Mouse (Mus musculus) CH12.LX (cell line): ENCODE measurements at regions not wholly inside any gene's neighbourhood (a gene's known extent, or its start where the extent isn't known, plus 50 kb on each side); places are given as distances from the start of the nearest gene placed in this dataset.

ENCODE experiments used
- DNase-seq: peaks from one replicate; pipeline ENCODE4 v3.0.0-alpha.2; 2013; ENCODE audit errors: extremely low read depth
- H3K27ac ChIP-seq: 2 replicates; pipeline ENCODE4 v1.5.1; 2012; ENCODE audit warnings: low read depth, mild to moderate bottlenecking, control low read depth, moderate library complexity; ENCODE audit not compliant: insufficient read depth
- H3K27me3 ChIP-seq: replicated peaks from 2 replicates; pipeline ENCODE3; 2012; ENCODE audit warnings: inconsistent platforms
- H3K36me3 ChIP-seq, 2 experiments: replicated peaks in 1 of 2; 2 replicates each; pipeline versions ENCODE3 to v1.6.1; 2012; ENCODE audit warnings: inconsistent platforms in 1 of 2, low read length in 1 of 2, mild to moderate bottlenecking in 1 of 2, mixed read lengths in 1 of 2, moderate library complexity in 1 of 2; ENCODE audit not compliant: control insufficient read depth in 1 of 2, insufficient read depth in 1 of 2
- H3K4me1 ChIP-seq, 2 experiments: 2 replicates each; pipeline ENCODE4 v1.6.1; 2012; ENCODE audit warnings: inconsistent platforms in 1 of 2, moderate library complexity in 1 of 2; ENCODE audit not compliant: insufficient read depth in 2 of 2, control insufficient read depth in 1 of 2
- H3K4me2 ChIP-seq: 2 replicates; pipeline ENCODE4 v1.6.1; 2012; ENCODE audit warnings: low read depth, mild to moderate bottlenecking, control low read depth; ENCODE audit not compliant: poor library complexity, insufficient read depth, severe bottlenecking
- H3K4me3 ChIP-seq, 3 experiments: fragments of 150-350 bp in 1 of 3; sonication (generic) in 1 of 3; replicated peaks in 1 of 3; 2 replicates each; pipeline versions ENCODE3 to v1.5.1; 2011 to 2012; ENCODE audit warnings: low read depth in 2 of 3, low read length in 2 of 3, mild to moderate bottlenecking in 2 of 3, moderate library complexity in 2 of 3, control low read depth in 1 of 3, improper control_type of control experiment in 1 of 3, inconsistent platforms in 1 of 3, mixed read lengths in 1 of 3; ENCODE audit not compliant: poor library complexity in 1 of 3
- H3K79me2 ChIP-seq: replicated peaks from 2 replicates; pipeline ENCODE4 v1.6.1; 2012; ENCODE audit warnings: mild to moderate bottlenecking, moderate library complexity; ENCODE audit not compliant: control insufficient read depth, poor library complexity, insufficient read depth, severe bottlenecking; ENCODE audit errors: extremely low read depth
- H3K9ac ChIP-seq: 2 replicates; pipeline ENCODE4 v1.6.1; 2012; ENCODE audit warnings: low read depth, mild to moderate bottlenecking, control low read depth, moderate library complexity; ENCODE audit not compliant: insufficient read depth
- H3K9me3 ChIP-seq: replicated peaks from 2 replicates; pipeline ENCODE3; 2012; ENCODE audit warnings: low read length, inconsistent platforms, mixed read lengths
- BHLHE40 ChIP-seq: IDR thresholded peaks from 2 replicates; pipeline ENCODE4 v1.6.1; 2011; ENCODE audit warnings: mild to moderate bottlenecking, low read depth, low read length, improper control_type of control experiment
- CHD1 ChIP-seq: IDR thresholded peaks from 2 replicates; pipeline ENCODE4 v1.6.1; 2012; ENCODE audit warnings: low read depth, low read length, improper control_type of control experiment, inconsistent platforms
- CHD2 ChIP-seq: IDR thresholded peaks from 2 replicates; pipeline ENCODE4 v1.6.1; 2011; ENCODE audit warnings: low read length, improper control_type of control experiment
- E2F4 ChIP-seq: IDR thresholded peaks from 2 replicates; pipeline ENCODE4 v1.6.1; 2011; ENCODE audit warnings: low read depth, low read length, improper control_type of control experiment; ENCODE audit not compliant: insufficient replicate concordance
- ELF1 ChIP-seq: IDR thresholded peaks from 2 replicates; pipeline ENCODE4 v1.6.1; 2014; ENCODE audit warnings: low read depth, mild to moderate bottlenecking, inconsistent platforms, low read length, improper control_type of control experiment
- ETS1 ChIP-seq: conservative IDR thresholded peaks from 2 replicates; pipeline ENCODE4 v1.6.1; 2012; ENCODE audit warnings: low read depth, mild to moderate bottlenecking, inconsistent platforms, low read length, improper control_type of control experiment, moderate library complexity
- GABPA ChIP-seq: IDR thresholded peaks from 2 replicates; pipeline ENCODE4 v1.6.1; 2012; ENCODE audit warnings: low read depth, low read length, improper control_type of control experiment, inconsistent platforms; ENCODE audit not compliant: insufficient replicate concordance
- JUN ChIP-seq: IDR thresholded peaks from 2 replicates; pipeline ENCODE4 v1.6.1; 2011; ENCODE audit warnings: low read depth, mild to moderate bottlenecking, low read length, improper control_type of control experiment, moderate library complexity; ENCODE audit not compliant: insufficient read depth
- JUND ChIP-seq: conservative IDR thresholded peaks from 2 replicates; pipeline ENCODE4 v1.6.1; 2011; ENCODE audit warnings: low read depth, low read length, improper control_type of control experiment
- KAT2A ChIP-seq: IDR thresholded peaks from 2 replicates; pipeline ENCODE4 v1.6.1; 2012; ENCODE audit warnings: low read length, improper control_type of control experiment, inconsistent platforms; ENCODE audit not compliant: insufficient replicate concordance
- MAFK ChIP-seq: IDR thresholded peaks from 2 replicates; pipeline ENCODE4 v1.6.1; 2011; ENCODE audit warnings: low read length, improper control_type of control experiment; ENCODE audit not compliant: insufficient replicate concordance
- MAX ChIP-seq: IDR thresholded peaks from 2 replicates; pipeline ENCODE4 v1.6.1; 2011; ENCODE audit warnings: low read length, improper control_type of control experiment
- MAZ ChIP-seq: IDR thresholded peaks from 2 replicates; pipeline ENCODE4 v1.6.1; 2012; ENCODE audit warnings: low read depth, mild to moderate bottlenecking, inconsistent platforms, low read length, improper control_type of control experiment, moderate library complexity
- MEF2A ChIP-seq: IDR thresholded peaks from 2 replicates; pipeline ENCODE4 v1.6.1; 2014; ENCODE audit warnings: low read depth, mild to moderate bottlenecking, inconsistent platforms, low read length, improper control_type of control experiment, borderline replicate concordance
- MXI1 ChIP-seq: IDR thresholded peaks from 2 replicates; pipeline ENCODE4 v1.6.1; 2011; ENCODE audit warnings: mild to moderate bottlenecking, low read depth, low read length, improper control_type of control experiment
- MYC ChIP-seq: IDR thresholded peaks from 2 replicates; pipeline ENCODE4 v1.6.1; 2011; ENCODE audit warnings: low read depth, mild to moderate bottlenecking, improper control_type of control experiment, low read length
- NRF1 ChIP-seq: IDR thresholded peaks from 2 replicates; pipeline ENCODE4 v1.6.1; 2014; ENCODE audit warnings: low read depth, mild to moderate bottlenecking, inconsistent platforms, low read length, improper control_type of control experiment, moderate library complexity
- PAX5 ChIP-seq: IDR thresholded peaks from 2 replicates; pipeline ENCODE4 v1.6.1; 2012; ENCODE audit warnings: low read length, inconsistent platforms, mixed read lengths
- POLR2A ChIP-seq: IDR thresholded peaks from 2 replicates; pipeline ENCODE4 v1.6.1; 2011; ENCODE audit warnings: low read depth, mild to moderate bottlenecking, improper control_type of control experiment, low read length
- POLR2AphosphoS2 ChIP-seq: IDR thresholded peaks from 2 replicates; pipeline ENCODE4 v1.6.1; 2011; ENCODE audit warnings: low read depth, low read length, improper control_type of control experiment
- RCOR1 ChIP-seq: conservative IDR thresholded peaks from 2 replicates; pipeline ENCODE4 v1.6.1; 2012; ENCODE audit warnings: low read depth, mild to moderate bottlenecking, inconsistent platforms, low read length, improper control_type of control experiment
- SIN3A ChIP-seq: IDR thresholded peaks from 2 replicates; pipeline ENCODE4 v1.6.1; 2012; ENCODE audit warnings: low read length, improper control_type of control experiment, inconsistent platforms
- SMC3 ChIP-seq: IDR thresholded peaks from 2 replicates; pipeline ENCODE4 v1.6.1; 2011; ENCODE audit warnings: low read depth, low read length, improper control_type of control experiment
- TBP ChIP-seq: conservative IDR thresholded peaks from 2 replicates; pipeline ENCODE4 v1.6.1; 2011; ENCODE audit warnings: low read depth, low read length, improper control_type of control experiment
- TCF12 ChIP-seq: IDR thresholded peaks from 2 replicates; pipeline ENCODE4 v1.6.1; 2014; ENCODE audit warnings: low read depth, mild to moderate bottlenecking, inconsistent platforms, low read length, improper control_type of control experiment
- UBTF ChIP-seq: IDR thresholded peaks from 2 replicates; pipeline ENCODE4 v1.6.1; 2012; ENCODE audit warnings: low read depth, mild to moderate bottlenecking, inconsistent platforms, low read length, improper control_type of control experiment, moderate library complexity
- USF1 ChIP-seq: IDR thresholded peaks from 2 replicates; pipeline ENCODE4 v1.6.1; 2014; ENCODE audit warnings: low read depth, mild to moderate bottlenecking, inconsistent platforms, low read length, improper control_type of control experiment
- USF2 ChIP-seq: conservative IDR thresholded peaks from 2 replicates; pipeline ENCODE4 v1.6.1; 2011; ENCODE audit warnings: low read depth, low read length, improper control_type of control experiment
- ZC3H11A ChIP-seq: IDR thresholded peaks from 2 replicates; pipeline ENCODE4 v1.6.1; 2012; ENCODE audit warnings: low read depth, mild to moderate bottlenecking, inconsistent platforms, low read length, improper control_type of control experiment
- ZKSCAN1 ChIP-seq: IDR thresholded peaks from 2 replicates; pipeline ENCODE4 v1.6.1; 2012; ENCODE audit warnings: low read depth, inconsistent platforms, low read length, improper control_type of control experiment, borderline replicate concordance
- ZMIZ1 ChIP-seq: IDR thresholded peaks from 2 replicates; pipeline ENCODE4 v1.6.1; 2012; ENCODE audit warnings: low read depth, mild to moderate bottlenecking, inconsistent platforms, low read length, improper control_type of control experiment
- dilution Hi-C: fragments of 300-500 bp; cut with MboI; formaldehyde crosslinking; loops from 2 replicates; pipeline ENCODE4 v1.14.3; 2020; ENCODE audit warnings: low sequenced_read_pairs; ENCODE audit not compliant: extremely low pct_unique_long_range_greater_than_20kb, extremely low pct_ligation_motif_present
- in situ Hi-C: fragments of 300-500 bp; cut with MboI; formaldehyde crosslinking; loops from 3 replicates; pipeline ENCODE4 v1.14.3; 2019; ENCODE audit warnings: low sequenced_read_pairs, low pct_ligation_motif_present, low pct_unique_long_range_greater_than_20kb, mixed read lengths

DNA sequence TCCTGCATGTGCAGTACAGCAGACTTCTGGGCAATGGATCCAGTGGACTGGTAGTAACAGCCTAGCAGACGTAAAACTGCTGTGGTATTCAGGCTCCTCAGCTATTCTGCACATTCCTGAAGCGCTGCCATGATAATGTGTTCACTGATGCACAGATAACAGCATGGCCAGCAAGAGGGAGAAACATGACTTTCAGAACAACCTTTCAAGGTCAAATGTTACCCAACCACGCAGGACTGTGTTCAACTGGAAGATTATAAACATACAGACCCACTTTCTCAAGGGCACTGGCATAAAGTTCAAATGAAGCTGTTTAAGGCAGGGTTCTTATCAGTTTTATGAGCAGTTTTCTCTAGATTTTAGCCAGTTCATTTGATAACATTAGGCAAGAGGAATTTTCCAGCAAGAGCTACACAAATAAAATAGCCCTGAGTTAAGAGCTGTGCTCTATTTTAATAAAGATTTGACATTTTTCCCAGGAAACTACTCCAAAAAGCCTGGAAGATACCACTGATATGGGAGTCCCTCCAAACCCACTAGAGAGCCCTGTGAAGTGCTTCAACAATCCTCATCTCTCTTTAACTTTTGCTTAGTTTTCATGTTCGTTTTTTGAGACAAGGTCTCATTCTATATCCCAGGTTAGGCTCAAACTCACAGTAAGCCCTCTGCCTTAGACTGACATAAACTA is 311.6 kb upstream of the Cited2 start:
- H3K36me3 ChIP-seq: no peaks in the 10 kb centered on the region
- no peak for DNase-seq
- H3K27me3 ChIP-seq: no peaks in the 10 kb centered on the region
- no peak overlapping the region for H3K4me2 ChIP-seq
- TF ChIP-seq POLR2AphosphoS2 (no peak), BHLHE40 (no peak), UBTF (no peak), JUN (no peak), MAFK (no peak), USF2 (no peak), USF1 (no peak), JUND (no peak), RCOR1 (no peak), ELF1 (no peak), MAZ (no peak), GABPA (no peak), MEF2A (no peak), MYC (no peak), ZKSCAN1 (no peak), KAT2A (no peak), MAX (no peak), PAX5 (no peak), E2F4 (no peak)
- H3K4me3 ChIP-seq: no peak overlapping the region
- H3K4me1 ChIP-seq: peaks cover 10 to 19% of the 10 kb centered on the region in 2 experiments; a peak in 3 of 4 replicates
- H3K79me2 ChIP-seq: no peaks in the 10 kb centered on the region
- H3K9ac ChIP-seq: no peak overlapping the region
- H3K27ac ChIP-seq: no peak overlapping the region
- dilution Hi-C loops: no loop called here
- in situ Hi-C loops: no loop called here
- no peaks in the 10 kb centered on the region for H3K9me3 ChIP-seq

- Histone ChIP-seq H3K4me1 (peaks cover 15 to 44% of the 10 kb centered on the region in 2 experiments; a peak in 3 of 4 replicates), H3K9ac (no peak overlapping the region), H3K4me2 (peak overlapping the region; percentile 57), H3K9me3 (no peaks in the 10 kb centered on the region), H3K36me3 (no peaks in the 10 kb centered on the region), H3K4me3 (no peak overlapping the region), H3K79me2 (no peaks in the 10 kb centered on the region), H3K27me3 (no peaks in the 10 kb centered on the region), H3K27ac (peak overlapping the region; percentile 64; the same call in 1 of the 2 replicates)
- in situ Hi-C loops: no loop called here
- peak; percentile 44 for DNase-seq
- dilution Hi-C loops: no loop called here
- TF ChIP-seq E2F4 (no peak), ETS1 (peak; percentile 84), BHLHE40 (peak; percentile 87), ZC3H11A (no peak), MXI1 (no peak), POLR2A (no peak), MEF2A (peak; percentile 68; the same call in 1 of the 2 replicates), RCOR1 (no peak), ZMIZ1 (no peak), USF1 (no peak), SIN3A (no peak), CHD2 (no peak), MAZ (no peak), TBP (no peak), CHD1 (no peak), MYC (peak; percentile 33; the same call in 1 of the 2 replicates), SMC3 (0 out of 2 replicates have a peak, but pooled peaks have one; percentile 2), USF2 (no peak), MAX (no peak), TCF12 (peak; percentile 44; the same call in 1 of the 2 replicates), NRF1 (no peak)
Observed at GRCm38 (mm10) chr10:17415112-17415511, 307.9 kb upstream of the Cited2 start.
